Mouse (Mus musculus) CH12.LX (cell line): ENCODE measurements around the gene Armc3.

Experiments
- CTCF ChIP-seq, 2 experiments: IDR thresholded peaks in 1 of 2; conservative IDR thresholded peaks in 1 of 2; 2 replicates each; pipeline ENCODE4 v1.5.1; 2011 to 2012; ENCODE audit warnings: low read depth in 2 of 2, low read length in 2 of 2, improper control_type of control experiment in 1 of 2, inconsistent platforms in 1 of 2, mild to moderate bottlenecking in 1 of 2, moderate library complexity in 1 of 2
- MAZ ChIP-seq: IDR thresholded peaks from 2 replicates; pipeline ENCODE4 v1.6.1; 2012; ENCODE audit warnings: low read depth, mild to moderate bottlenecking, inconsistent platforms, low read length, improper control_type of control experiment, moderate library complexity
- MEF2A ChIP-seq: IDR thresholded peaks from 2 replicates; pipeline ENCODE4 v1.6.1; 2014; ENCODE audit warnings: low read depth, mild to moderate bottlenecking, inconsistent platforms, low read length, improper control_type of control experiment, borderline replicate concordance
- SIN3A ChIP-seq: IDR thresholded peaks from 2 replicates; pipeline ENCODE4 v1.6.1; 2012; ENCODE audit warnings: low read length, improper control_type of control experiment, inconsistent platforms
- ZNF384 ChIP-seq: IDR thresholded peaks from 2 replicates; pipeline ENCODE4 v1.6.1; 2012; ENCODE audit warnings: low read depth, low read length, improper control_type of control experiment, inconsistent platforms

- TF ChIP-seq CTCF (conservative IDR thresholded peaks at IDR 0.05 in 1 of 2, IDR thresholded peaks at IDR 0.05 in 1 of 2; ENCODE audit: low read depth in 2 of 2, low read length in 2 of 2): no peak
- TF ChIP-seq SIN3A: no peak
- TF ChIP-seq ZNF384: no peak
- no peak for TF ChIP-seq MEF2A
- TF ChIP-seq MAZ: no peak
These were observed 58.2 kb downstream of the Armc3 start for GRCm38 (mm10) chr2:19257255-19257654.
